Mouse (Mus musculus) ES-Bruce4 (cell line): Measurements from ENCODE around the gene Fcrl5.

Experiments
- CTCF ChIP-seq: IDR thresholded peaks from one replicate; pipeline ENCODE4 v1.8.1; 2011; ENCODE audit warnings: low read depth, low read length
- EP300 ChIP-seq: IDR thresholded peaks from 2 replicates; pipeline ENCODE4 v1.6.1; 2011; ENCODE audit warnings: low read depth, low read length; ENCODE audit not compliant: insufficient read depth
- POLR2A ChIP-seq: IDR thresholded peaks from one replicate; pipeline ENCODE4 v1.8.1; 2011; ENCODE audit warnings: low read length; ENCODE audit not compliant: insufficient read depth

DNA sequence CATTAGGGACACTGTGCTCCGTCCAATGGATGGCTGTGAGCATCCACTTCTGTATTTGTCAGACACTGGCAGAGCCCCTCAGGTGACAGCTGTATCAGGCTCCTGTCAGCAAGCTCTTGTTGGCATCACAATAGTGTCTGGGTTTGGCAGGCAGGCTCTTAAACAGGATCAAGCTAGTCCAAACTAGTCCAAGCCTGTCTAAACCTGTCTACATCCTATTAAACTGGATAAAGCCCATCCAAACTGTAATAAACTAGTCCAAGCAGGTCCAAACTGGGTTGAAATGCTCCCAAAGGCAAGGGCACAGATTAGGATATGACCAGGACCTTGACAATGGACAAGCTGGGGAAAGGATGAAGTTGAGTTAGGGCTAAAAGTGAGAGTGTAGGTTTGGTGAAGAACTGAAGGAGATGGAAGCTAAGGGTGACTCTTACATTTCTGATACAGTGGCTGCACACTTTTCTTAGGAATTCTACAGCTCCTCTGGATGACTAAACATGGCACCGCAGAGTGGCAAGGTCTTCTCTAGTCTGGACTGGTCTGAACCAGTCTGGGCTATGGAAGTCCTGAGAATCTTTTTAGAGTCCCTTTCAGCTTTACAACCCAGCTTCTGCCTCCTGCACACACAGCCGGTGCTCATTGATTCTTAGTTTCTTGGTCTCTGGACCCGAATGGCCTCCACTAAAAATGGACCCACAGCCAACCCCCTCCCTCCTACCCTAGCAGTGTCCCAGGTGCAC, 26.2 kb upstream of the Fcrl5 start:
- TF ChIP-seq CTCF (no peak), EP300 (no peak), POLR2A (no peak)
